Mouse (Mus musculus) forebrain, embryonic 13.5 days (tissue): ENCODE measurements around the gene Ankrd66. TPM values are rescaled to one million over a fixed set of nuclear protein-coding genes. Genes with fewer than 3 reads are reported as not detected.
A peak's percentile ranks its signal among the peaks of the same experiment; 100 is the strongest.

Source experiments
- ATAC-seq: fragments of 200-750 bp; cut with Nextera tagmentation; 2 replicates; pipeline ENCODE4 v1.8.0; 2017
- H3K27ac ChIP-seq: fragments of 300-500 bp; sonication (generic); 2 replicates; pipeline ENCODE4 v1.5.1; 2015; ENCODE audit warnings: inconsistent platforms, mild to moderate bottlenecking, moderate library complexity
- H3K27me3 ChIP-seq: fragments of 300-500 bp; sonication (generic); 2 replicates; pipeline ENCODE4 v1.6.1; 2015; ENCODE audit warnings: mild to moderate bottlenecking, inconsistent platforms
- H3K36me3 ChIP-seq: fragments of 300-500 bp; sonication (generic); 2 replicates; pipeline ENCODE4 v1.6.1; 2015; ENCODE audit warnings: mild to moderate bottlenecking, inconsistent platforms; ENCODE audit not compliant: poor library complexity, severe bottlenecking
- H3K4me1 ChIP-seq: fragments of 300-500 bp; sonication (generic); 2 replicates; pipeline ENCODE4 v1.6.1; 2015; ENCODE audit warnings: inconsistent platforms
- H3K4me2 ChIP-seq: fragments of 300-500 bp; sonication (generic); 2 replicates; pipeline ENCODE4 v1.6.1; 2015; ENCODE audit warnings: inconsistent platforms, mild to moderate bottlenecking, moderate library complexity
- H3K4me3 ChIP-seq: fragments of 300-500 bp; sonication (generic); 2 replicates; pipeline ENCODE4 v1.5.1; 2015; ENCODE audit warnings: mild to moderate bottlenecking, inconsistent platforms
- H3K9ac ChIP-seq: fragments of 300-500 bp; sonication (generic); 2 replicates; pipeline ENCODE4 v1.6.1; 2015; ENCODE audit warnings: mild to moderate bottlenecking, inconsistent platforms
- H3K9me3 ChIP-seq: fragments of 300-500 bp; sonication (generic); replicated peaks from 2 replicates; pipeline ENCODE4 v1.6.1; 2016; ENCODE audit warnings: inconsistent platforms
- WGBS: fragments of 180-500 bp; shearing (Covaris S2); methylation state at CpG from one replicate; pipeline ENCODE4 v1.1.7; 2015; 5-methylcytosine and 5-hydroxymethylcytosine counted together
- polyA plus RNA-seq: library from polyadenylated mRNA; unstranded; fragments of >200 nt; fragmentation: Nextera tagmentation; extraction: Ambion mirVana; gene quantifications from 2 replicates; pipeline ENCODE4 v1.2.1, GENCODE M21; 2015

Gene Ankrd66
- polyA plus RNA-seq = 0.14 and 0.25 TPM in 2 replicates

DNA sequence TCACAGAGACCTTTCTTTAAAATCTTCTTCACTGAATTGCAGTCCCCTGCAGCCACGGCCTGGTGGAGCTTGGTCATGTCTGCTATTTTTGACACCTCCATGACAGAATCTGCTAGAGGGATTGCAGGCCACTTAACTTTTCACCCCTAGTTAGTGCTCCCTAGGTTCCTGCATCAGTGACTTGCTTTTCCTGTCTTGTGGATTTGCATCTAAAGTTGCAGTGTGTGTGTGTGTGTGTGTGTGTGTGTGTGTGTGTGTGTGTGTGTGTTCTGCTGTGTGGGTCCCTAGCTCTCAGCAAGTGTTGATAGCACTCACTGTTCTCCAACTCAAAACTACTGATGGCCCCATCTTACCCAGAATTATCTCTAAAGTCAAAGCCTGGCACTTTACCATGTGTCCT lies at the start of gene Ankrd66:
TSS of gene Ankrd66 (minus strand) at position 101 of the 400 bp plus-strand sequence.
- Histone ChIP-seq H3K4me2 (no peak within 1 kb of the TSS), H3K4me1 (no peaks in the 10 kb centered on the region), H3K36me3 (no peaks in the 10 kb centered on the region), H3K9ac (no peak within 1 kb of the TSS), H3K4me3 (no peak within 1 kb of the TSS), H3K27ac (no peak within 1 kb of the TSS), H3K27me3 (no peaks in the 10 kb centered on the region), H3K9me3 (no peaks in the 10 kb centered on the region)
- WGBS = 88% methylated on average over 1 of the region's 1 CpGs
- no peak for ATAC-seq

DNA sequence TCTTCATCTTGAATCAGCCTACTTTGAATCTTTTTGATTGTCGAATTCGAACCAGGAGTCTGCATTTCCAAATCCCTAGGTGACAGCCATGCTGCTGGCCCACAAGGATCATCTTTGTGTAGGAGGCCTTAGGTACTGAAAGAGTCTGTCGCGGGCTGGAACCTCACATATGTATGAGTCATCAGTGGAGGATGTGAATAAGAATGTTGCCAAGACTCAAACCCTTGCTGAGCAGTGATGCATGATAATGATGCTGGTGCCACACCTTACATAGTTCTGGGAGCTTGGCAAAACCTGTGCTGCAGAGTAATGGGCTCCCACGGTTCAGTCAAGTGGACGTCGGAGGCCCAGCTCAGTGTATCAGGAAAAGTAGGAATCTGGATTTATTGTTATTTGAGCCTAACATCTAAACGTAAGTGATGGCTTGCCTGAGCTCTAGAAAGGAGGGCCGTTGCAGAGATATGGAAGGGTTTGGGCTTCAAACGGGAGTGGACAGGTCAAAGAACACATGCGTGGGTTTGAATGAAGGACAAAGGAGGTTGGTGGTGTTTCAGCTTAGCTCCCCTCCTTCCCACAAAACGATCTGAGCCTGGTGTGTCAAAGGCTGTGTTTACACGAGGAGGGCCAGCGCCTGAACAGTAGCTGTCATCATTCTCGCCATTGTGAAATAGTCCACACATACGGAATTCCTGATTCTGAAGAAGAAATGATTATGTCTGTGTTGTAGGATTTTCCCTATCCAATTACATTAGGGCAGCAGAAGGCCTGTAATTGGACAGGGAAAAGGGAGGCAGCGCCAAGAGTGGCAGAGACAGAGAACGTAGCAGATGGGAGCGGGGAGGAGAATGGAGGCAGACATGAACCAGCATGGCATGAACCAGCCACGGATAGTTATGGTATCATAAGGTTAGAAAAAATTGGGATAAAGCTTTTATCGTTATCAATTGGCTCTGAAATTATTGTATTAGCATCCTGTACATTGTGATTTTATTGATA lies 49.2 kb upstream of the Ankrd66 start:
- H3K9ac ChIP-seq = no peak overlapping the region
- H3K4me1 ChIP-seq = no peaks in the 10 kb centered on the region
- 88% methylated on average over 21 of the region's 21 CpGs for WGBS
- no peak overlapping the region for H3K4me2 ChIP-seq
- H3K4me3 ChIP-seq = no peak overlapping the region
- H3K27me3 ChIP-seq = no peaks in the 10 kb centered on the region
- no peaks in the 10 kb centered on the region for H3K9me3 ChIP-seq
- ATAC-seq = peak; percentile 48; the same call in 1 of the 2 replicates
- H3K36me3 ChIP-seq = no peaks in the 10 kb centered on the region
- H3K27ac ChIP-seq = no peak overlapping the region

GRCm38 (mm10) chr17:43590531-43590930 lies 47.1 kb upstream of the Ankrd66 start:
- ATAC-seq = no peak
- H3K4me3 ChIP-seq = no peak overlapping the region
- H3K9me3 ChIP-seq = no peaks in the 10 kb centered on the region
- no peaks in the 10 kb centered on the region for H3K4me1 ChIP-seq
- 84% methylated on average over 5 of the region's 5 CpGs for WGBS
- H3K27ac ChIP-seq = no peak overlapping the region
- H3K27me3 ChIP-seq = no peaks in the 10 kb centered on the region
- no peak overlapping the region for H3K9ac ChIP-seq
- no peaks in the 10 kb centered on the region for H3K36me3 ChIP-seq
- H3K4me2 ChIP-seq = no peak overlapping the region

- Histone ChIP-seq H3K27ac (no peak overlapping the region), H3K36me3 (no peaks in the 10 kb centered on the region), H3K9ac (no peak overlapping the region), H3K4me3 (no peak overlapping the region), H3K27me3 (no peaks in the 10 kb centered on the region), H3K4me1 (no peaks in the 10 kb centered on the region), H3K9me3 (no peaks in the 10 kb centered on the region), H3K4me2 (no peak overlapping the region)
- ATAC-seq = no peak
- WGBS = 95% methylated on average over 6 of the region's 6 CpGs
Observed at GRCm38 (mm10) chr17:43589750-43590149, 46.3 kb upstream of the Ankrd66 start.

- no peak overlapping the region for H3K9ac ChIP-seq
- H3K27me3 ChIP-seq = no peaks in the 10 kb centered on the region
- ATAC-seq = no peak
- no peak overlapping the region for H3K4me2 ChIP-seq
- no peak overlapping the region for H3K4me3 ChIP-seq
- no peaks in the 10 kb centered on the region for H3K9me3 ChIP-seq
- H3K36me3 ChIP-seq = no peaks in the 10 kb centered on the region
- whole genome bisulfite sequencing = 83% methylated on average over 2 of the region's 2 CpGs
- no peak overlapping the region for H3K27ac ChIP-seq
- H3K4me1 ChIP-seq = no peaks in the 10 kb centered on the region
Observed at GRCm38 (mm10) chr17:43587278-43587677, 43.8 kb upstream of the Ankrd66 start.

DNA sequence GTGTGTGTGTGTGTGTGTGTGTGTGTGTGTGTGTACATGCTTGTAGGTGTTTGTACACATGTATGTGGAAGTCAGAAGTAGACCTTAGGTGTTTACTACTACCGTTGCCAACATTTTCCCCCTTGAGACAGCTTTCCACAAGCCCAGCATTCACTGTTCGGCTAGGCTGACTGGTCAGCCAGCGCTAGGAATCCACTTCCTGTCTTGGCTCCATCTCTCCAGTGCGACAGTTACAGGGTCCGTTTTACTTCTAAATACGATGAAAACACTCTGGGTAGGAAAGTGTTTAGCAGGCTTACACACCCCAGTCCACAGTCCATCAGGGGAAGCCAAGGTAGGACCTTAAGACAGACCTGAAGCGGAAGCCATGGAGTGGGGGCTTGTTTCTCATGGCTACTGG lies 41.3 kb upstream of the Ankrd66 start:
- Histone ChIP-seq H3K9ac (no peak overlapping the region), H3K4me2 (no peak overlapping the region), H3K36me3 (no peaks in the 10 kb centered on the region), H3K27ac (no peak overlapping the region), H3K4me1 (no peaks in the 10 kb centered on the region), H3K9me3 (no peaks in the 10 kb centered on the region), H3K27me3 (no peaks in the 10 kb centered on the region), H3K4me3 (no peak overlapping the region)
- WGBS = 90% methylated on average over 7 of the region's 7 CpGs
- no peak for ATAC-seq

- H3K27ac ChIP-seq = 0 out of 2 replicates have a peak overlapping the region, but pooled peaks have one; percentile 1
- no peaks in the 10 kb centered on the region for H3K27me3 ChIP-seq
- peak; percentile 41; the same call in 1 of the 2 replicates for ATAC-seq
- H3K9me3 ChIP-seq = no peaks in the 10 kb centered on the region
- no peaks in the 10 kb centered on the region for H3K4me1 ChIP-seq
- no peak overlapping the region for H3K4me3 ChIP-seq
- H3K4me2 ChIP-seq = peak overlapping the region; percentile 6
- WGBS = 29% methylated on average over 8 of the region's 8 CpGs
- H3K9ac ChIP-seq = no peak overlapping the region
- H3K36me3 ChIP-seq = no peaks in the 10 kb centered on the region
Observed at GRCm38 (mm10) chr17:43581012-43581467, 37.6 kb upstream of the Ankrd66 start.

DNA sequence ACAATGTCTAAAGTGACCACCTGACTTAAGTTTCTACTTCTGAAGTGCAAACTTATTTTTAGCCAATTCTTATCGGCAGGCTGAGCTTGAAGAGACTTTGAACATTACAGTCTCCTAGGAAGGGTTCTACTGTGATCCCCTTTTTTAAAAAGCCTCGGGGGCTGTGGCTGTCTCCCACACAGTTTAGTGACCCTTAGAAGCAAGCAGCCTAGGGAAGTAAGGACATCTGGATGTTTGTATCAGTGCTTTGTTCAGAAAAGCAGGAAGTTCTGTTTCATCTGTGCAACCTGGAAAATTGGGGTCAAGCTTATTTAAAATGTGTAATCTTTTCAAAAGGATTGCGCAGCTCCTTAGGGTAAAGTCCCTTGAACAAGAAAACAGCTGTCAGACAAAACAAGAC lies 37.0 kb upstream of the Ankrd66 start:
- WGBS = 33% methylated on average over 3 of the region's 3 CpGs
- Histone ChIP-seq H3K4me1 (no peaks in the 10 kb centered on the region), H3K9ac (no peak overlapping the region), H3K9me3 (no peaks in the 10 kb centered on the region), H3K27ac (no peak overlapping the region), H3K4me2 (peak overlapping the region; percentile 6), H3K36me3 (no peaks in the 10 kb centered on the region), H3K4me3 (no peak overlapping the region), H3K27me3 (no peaks in the 10 kb centered on the region)
- no peak for ATAC-seq

GRCm38 (mm10) chr17:43573624-43574073 lies 30.2 kb upstream of the Ankrd66 start:
- no peak overlapping the region for H3K4me2 ChIP-seq
- no peak overlapping the region for H3K4me3 ChIP-seq
- no peaks in the 10 kb centered on the region for H3K27me3 ChIP-seq
- no peak; the same call in 1 of the 2 replicates for ATAC-seq
- no peaks in the 10 kb centered on the region for H3K36me3 ChIP-seq
- H3K27ac ChIP-seq = no peak overlapping the region
- peaks cover 4% of the 10 kb centered on the region for H3K4me1 ChIP-seq
- WGBS = 18% methylated on average over 3 of the region's 3 CpGs
- no peak overlapping the region for H3K9ac ChIP-seq
- H3K9me3 ChIP-seq = no peaks in the 10 kb centered on the region

DNA sequence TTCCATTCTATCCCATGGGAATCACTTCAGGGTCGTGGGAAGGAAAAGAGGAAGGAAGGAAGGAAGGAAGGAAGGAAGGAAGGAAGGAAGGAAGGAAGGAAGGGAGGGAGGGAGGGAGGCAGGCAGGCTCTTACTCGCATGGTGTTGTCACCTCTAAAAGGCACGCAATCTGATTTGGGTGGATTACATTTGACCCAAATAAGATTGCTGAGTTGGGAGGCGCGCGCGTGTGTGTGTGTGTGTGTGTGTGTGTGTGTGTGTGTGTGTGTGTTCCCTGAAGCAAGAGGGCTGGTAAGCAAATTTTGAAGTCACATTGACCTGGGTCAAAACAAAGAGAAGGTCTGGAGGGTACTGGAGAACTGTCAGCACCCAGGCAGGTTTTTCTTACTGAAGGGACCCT lies 25.8 kb upstream of the Ankrd66 start:
- no peak overlapping the region for H3K4me3 ChIP-seq
- no peaks in the 10 kb centered on the region for H3K27me3 ChIP-seq
- 60% methylated on average over 7 of the region's 7 CpGs for WGBS
- H3K9ac ChIP-seq = no peak overlapping the region
- no peak overlapping the region for H3K4me2 ChIP-seq
- H3K27ac ChIP-seq = no peak overlapping the region
- H3K9me3 ChIP-seq = no peaks in the 10 kb centered on the region
- peaks cover 8% of the 10 kb centered on the region for H3K4me1 ChIP-seq
- no peak for ATAC-seq
- no peaks in the 10 kb centered on the region for H3K36me3 ChIP-seq

DNA sequence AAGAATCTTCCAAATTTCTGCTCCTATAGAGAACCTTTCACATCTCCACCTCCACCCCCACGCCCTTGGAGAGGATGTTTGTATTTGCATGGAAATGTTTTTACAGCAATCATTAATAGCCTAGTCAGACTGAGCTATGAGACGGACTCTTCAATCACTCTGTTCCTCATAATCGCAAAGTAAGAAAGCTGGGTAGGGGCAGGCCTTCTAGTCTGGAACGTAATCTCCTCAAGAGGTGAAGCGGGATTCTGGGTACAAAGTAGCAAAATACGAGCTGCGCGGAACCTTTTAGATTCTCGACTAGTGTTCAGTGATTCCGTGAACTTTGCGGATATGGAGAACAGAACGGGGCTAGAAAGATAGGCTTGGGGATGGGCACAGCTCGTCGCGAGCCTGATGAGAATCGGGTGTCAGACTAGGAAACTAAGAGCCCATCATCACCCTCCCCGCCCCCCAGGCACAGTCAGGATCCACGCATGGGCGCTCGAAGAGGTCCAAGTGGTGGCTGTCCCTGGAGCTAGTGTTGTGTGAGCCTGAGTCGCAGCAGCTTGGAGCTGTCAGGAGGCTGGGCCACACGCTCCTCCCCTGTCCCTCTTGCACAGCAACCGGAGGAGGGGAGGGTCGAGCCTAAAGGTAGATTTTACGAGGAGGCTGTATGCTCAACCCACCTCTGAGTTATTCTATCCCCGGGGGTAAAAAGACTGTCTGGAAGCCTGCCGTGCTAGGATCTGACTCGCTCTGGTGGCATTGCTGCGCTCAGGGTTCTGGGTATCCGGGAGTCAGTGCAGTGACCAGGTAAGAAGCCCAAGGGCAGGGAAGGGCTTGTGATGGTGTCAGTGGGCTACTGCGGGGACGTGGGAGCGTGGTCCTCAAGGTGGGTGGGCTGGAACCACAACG lies 24.8 kb upstream of the Ankrd66 start, which contains the start of gene Pla2g7:
TSS of gene Pla2g7 (plus strand) at position 107 of the 897 bp plus-strand sequence.
- Histone ChIP-seq H3K36me3 (no peaks in the 10 kb centered on the region), H3K27ac (no peak within 1 kb of the TSS), H3K9me3 (no peaks in the 10 kb centered on the region), H3K4me1 (peaks cover 4% of the 10 kb centered on the region; the same call in 1 of the 2 replicates), H3K4me2 (peak within 1 kb of the TSS; percentile 80), H3K4me3 (peak within 1 kb of the TSS; percentile 47), H3K9ac (peak within 1 kb of the TSS; percentile 60), H3K27me3 (no peaks in the 10 kb centered on the region)
- WGBS = under 1% methylated on average over 34 of the region's 34 CpGs
- peak; percentile 92 for ATAC-seq
